Mouse (Mus musculus) thymus, adult 18-20 months (tissue): Measurements from ENCODE around the gene Mbd3l2.
A peak's percentile ranks its signal among the peaks of the same experiment; 100 is the strongest.
"Not testable (repeated sequence)": the region's sequence is repeated elsewhere in the genome, so short reads cannot be mapped to it uniquely, and the experiment has no call there.

Experiments used
- DNase-seq, 2 experiments: peaks; one replicate each; pipeline ENCODE4 v3.0.0; 2022; ENCODE audit warnings: mixed read lengths in 2 of 2

The Mbd3l2 gene

DNA sequence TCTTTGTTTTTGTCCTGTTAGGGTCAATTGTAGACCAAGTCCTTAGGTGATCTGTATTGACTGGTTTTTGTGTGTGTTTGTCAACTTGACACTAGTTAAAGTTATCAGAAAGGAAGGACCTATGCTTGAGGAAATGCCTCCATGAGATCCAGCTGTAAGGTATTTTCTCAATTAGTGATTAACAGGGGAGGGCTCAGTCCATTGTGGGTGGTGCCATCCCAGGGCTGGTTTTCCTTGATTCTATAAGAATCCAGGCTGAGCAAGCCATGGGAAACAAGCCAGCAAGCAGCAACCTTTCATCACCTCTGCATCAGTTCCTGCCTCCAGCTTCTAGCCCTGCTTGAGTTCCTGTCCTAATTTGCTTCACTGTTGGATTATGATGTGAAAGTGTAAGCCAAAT is at the start of gene Mbd3l2:
Gene Mbd3l2 (plus strand): TSS at position 301 of the 400 bp plus-strand sequence.
- DNase-seq: no peak

- no peak for DNase-seq
Observed at GRCm38 (mm10) chr9:18385782-18386181, 44.7 kb upstream of the Mbd3l2 start.

GRCm38 (mm10) chr9:18399629-18400028 is 30.8 kb upstream of the Mbd3l2 start:
- no peak for DNase-seq

- not testable (repeated sequence) for DNase-seq
Observed at GRCm38 (mm10) chr9:18402895-18403294, 27.6 kb upstream of the Mbd3l2 start, which contains the start of gene Naalad2. Gene Naalad2 (minus strand): TSS chr9:18402995.

- DNase-seq: no peak
Observed at GRCm38 (mm10) chr9:18404118-18404517, 26.3 kb upstream of the Mbd3l2 start, which contains the start of gene Ubtfl1. Gene Ubtfl1 (plus strand): TSS chr9:18404418.

GRCm38 (mm10) chr9:18412371-18412770 is 18.1 kb upstream of the Mbd3l2 start:
- not testable (repeated sequence) for DNase-seq

- DNase-seq: no peak
Observed at GRCm38 (mm10) chr9:18431687-18432086, 1.2 kb downstream of the Mbd3l2 start.

DNA sequence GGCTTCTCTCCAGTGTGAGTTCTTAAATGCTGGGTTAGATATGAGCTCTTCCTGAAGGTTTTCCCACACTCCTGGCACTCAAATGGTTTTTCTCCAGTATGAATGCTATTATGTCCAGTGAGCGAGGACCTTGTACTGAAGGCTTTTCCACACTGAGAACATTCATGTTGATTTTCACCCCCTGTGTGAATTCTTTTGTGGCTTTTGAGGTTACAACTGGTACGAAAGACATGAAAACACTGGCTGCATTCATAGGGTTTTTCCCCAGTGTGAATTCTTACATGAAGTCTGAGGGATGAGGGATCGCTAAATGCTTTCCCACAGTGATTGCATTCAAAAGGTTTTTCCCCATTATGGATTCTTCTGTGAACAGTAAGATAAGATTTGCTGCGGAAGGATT is 26.1 kb downstream of the Mbd3l2 start:
- no peak for DNase-seq

GRCm38 (mm10) chr9:18467350-18467749 is 36.9 kb downstream of the Mbd3l2 start:
- DNase-seq: no peak

DNA sequence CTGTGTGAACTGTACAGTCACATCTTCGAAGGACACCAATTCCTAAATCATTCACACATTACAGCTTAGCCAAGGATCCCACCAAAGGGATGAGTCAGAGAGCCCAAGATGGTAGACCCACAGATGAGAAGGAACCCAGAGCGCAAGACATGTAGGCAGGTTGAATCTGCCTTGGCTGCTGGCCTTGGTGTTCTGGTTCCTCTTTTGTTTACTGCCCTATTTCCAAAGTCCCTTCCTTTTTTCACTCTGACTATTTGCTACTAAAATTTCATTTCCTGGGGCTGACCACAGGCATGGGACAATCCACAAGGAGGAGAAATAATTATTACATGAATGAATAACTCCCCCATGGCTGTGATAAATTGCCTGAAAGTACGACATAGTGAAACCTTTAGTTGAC is 37.6 kb downstream of the Mbd3l2 start:
- DNase-seq: no peak

DNA sequence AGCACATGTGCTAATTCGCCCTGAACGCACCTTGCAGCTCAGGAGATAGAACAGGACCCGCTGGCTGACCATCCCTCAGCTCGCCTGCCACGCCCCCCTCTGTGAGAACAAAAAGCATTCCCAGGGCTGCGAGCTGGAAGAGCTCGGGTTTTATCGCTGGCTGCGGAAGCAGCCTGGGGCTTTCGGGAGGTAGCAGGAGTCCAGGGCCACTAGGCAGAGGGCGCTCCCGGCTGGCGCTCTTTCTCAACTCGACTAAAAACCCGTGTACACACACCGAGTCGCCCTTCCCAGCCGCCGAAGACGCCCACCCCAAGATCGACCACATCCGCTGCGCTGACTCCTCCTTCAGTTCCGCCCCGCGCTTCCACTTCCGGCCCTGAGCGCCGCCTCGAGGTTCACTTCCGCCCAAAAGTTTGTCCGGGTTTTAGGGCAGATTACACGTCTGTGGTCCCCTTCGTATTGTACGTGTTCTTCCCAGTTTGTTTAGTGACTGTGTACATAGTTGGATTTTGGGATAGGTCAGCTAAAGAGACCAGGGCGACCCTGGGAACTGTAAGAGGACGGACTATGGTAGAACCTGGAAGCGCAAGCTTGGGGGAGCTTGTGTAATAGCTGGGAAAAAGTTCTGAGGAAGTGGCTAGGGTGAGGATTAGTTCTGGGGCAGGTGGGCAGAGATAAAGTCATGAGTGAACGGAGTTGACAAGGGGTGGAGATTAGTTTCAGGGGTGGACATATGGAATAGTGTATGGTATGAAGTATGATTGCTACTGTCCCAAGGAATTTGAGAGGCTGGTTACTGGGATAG is 43.1 kb downstream of the Mbd3l2 start:
- DNase-seq: peak; percentile 58 to 61

DNA sequence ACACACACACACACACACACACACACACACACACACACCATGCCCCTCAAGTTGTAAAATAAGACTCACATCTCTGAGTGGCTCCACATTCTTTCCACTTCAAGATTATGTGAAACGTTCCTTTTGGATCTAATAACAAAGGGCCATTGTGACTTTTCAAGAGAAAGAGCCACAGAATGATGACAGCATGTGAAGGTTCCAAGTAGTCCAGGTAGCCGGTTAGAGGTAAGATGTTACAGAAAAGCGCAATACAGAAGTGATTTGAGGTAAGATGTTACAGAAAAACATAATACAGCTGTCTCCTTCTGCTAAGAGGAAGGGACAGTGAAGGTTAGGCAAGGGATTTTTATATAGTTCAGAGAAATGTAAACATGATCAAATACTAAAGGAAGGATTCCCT is 47.7 kb downstream of the Mbd3l2 start, which contains the start of the genes Zfp558 and Mbd3l1:
Gene Zfp558 (minus strand): TSS at position 101 of the 400 bp plus-strand sequence.
Gene Mbd3l1 (plus strand): TSS at position 192 of the 400 bp plus-strand sequence.
- no peak for DNase-seq
